17 mouse cellular contexts compared by ENCODE assay signal in genomic region chr8:12439846-12440245, GRCm38 (mm10). TPM values are rescaled to one million over a fixed set of nuclear protein-coding genes. Genes with fewer than 3 reads are reported as not detected.
"Had no signal": no experiment of that assay in that cellular context is flagged by ENCODE, and none has a peak within 500 bp of the region (broad histone marks: within the 10 kb centered on the region; RNA-seq: fewer than 3 reads in every experiment).

No protein-coding gene starts in this region.

- H3K27ac ChIP-seq: intestine, embryonic 15.5 days; left cerebral cortex, adult 2 months; limb, embryonic 10.5 days; liver, embryonic 15.5 days; neural tube, embryonic 12.5 days; stomach, embryonic 15.5 days had no signal

- H3K9me3 ChIP-seq: intestine, embryonic 15.5 days; limb, embryonic 10.5 days; liver, embryonic 15.5 days; neural tube, embryonic 12.5 days; stomach, embryonic 15.5 days had no signal

- H3K9ac ChIP-seq: intestine, embryonic 15.5 days; liver, embryonic 15.5 days; neural tube, embryonic 12.5 days; stomach, embryonic 15.5 days had no signal

- H3K4me3 ChIP-seq: intestine, embryonic 15.5 days; left cerebral cortex, adult 2 months; limb, embryonic 10.5 days; liver, embryonic 15.5 days; neural tube, embryonic 12.5 days; stomach, embryonic 15.5 days had no signal

- DNase-seq: lung, adult 2 months; lung, postnatal 36 days; right cerebral cortex, postnatal 14 days; thymus, postnatal 36 days had no signal

- H3K4me2 ChIP-seq: intestine, embryonic 15.5 days; liver, embryonic 11.5 days; liver, embryonic 15.5 days; neural tube, embryonic 12.5 days; stomach, embryonic 15.5 days had no signal

- H3K4me1 ChIP-seq: intestine, embryonic 15.5 days; liver, embryonic 15.5 days; neural tube, embryonic 12.5 days; stomach, embryonic 15.5 days had no signal

- ATAC-seq: intestine, embryonic 15.5 days; lung, postnatal 0 days had no signal

- H3K36me3 ChIP-seq: intestine, embryonic 15.5 days; limb, embryonic 10.5 days; liver, embryonic 15.5 days; neural tube, embryonic 12.5 days; stomach, embryonic 15.5 days had no signal

RNA-seq across cellular contexts. Expression of gene Sox1, which starts 44.8 kb away (rescaled TPM):
- total RNA-seq: megakaryocyte progenitor cell, adult 5-6 weeks; monocyte, adult 5-6 weeks had no signal
- polyA plus RNA-seq: intestine, embryonic 15.5 days; large intestine, adult 2 months; limb, embryonic 10.5 days; liver, embryonic 11.5 days; liver, embryonic 15.5 days; lung, adult 2 months; lung, postnatal 0 days; spleen, adult 2 months; stomach, embryonic 15.5 days; thymus, postnatal 0 days had no signal
